Mouse (Mus musculus) left cerebral cortex, postnatal 36 days (tissue): ENCODE measurements around the gene Pnp. TPM values are rescaled to one million over a fixed set of nuclear protein-coding genes. Genes with fewer than 3 reads are reported as not detected.
A peak's percentile ranks its signal among the peaks of the same experiment; 100 is the strongest.
"Not testable (repeated sequence)": the region's sequence is repeated elsewhere in the genome, so short reads cannot be mapped to it uniquely, and the experiment has no call there.

Source experiments
- DNase-seq, 2 experiments: peaks; one replicate each; pipeline ENCODE4 v3.0.0; 2021 to 2022; ENCODE audit warnings: low spot score in 2 of 2, mixed read lengths in 1 of 2
- intact Hi-C: fragments of 180-260 bp; cut with DNase I; formaldehyde crosslinking; loops from one replicate; pipeline ENCODE4 v1.15.1; 2025
- total RNA-seq, 2 experiments: library from RNA; stranded (reverse); gene quantifications; 2 replicates each; pipeline ENCODE4 v1.2.3; 2021

Pnp gene
- total RNA-seq, 2 experiments from 2014 or later: 10.7 to 11.0 TPM

DNA sequence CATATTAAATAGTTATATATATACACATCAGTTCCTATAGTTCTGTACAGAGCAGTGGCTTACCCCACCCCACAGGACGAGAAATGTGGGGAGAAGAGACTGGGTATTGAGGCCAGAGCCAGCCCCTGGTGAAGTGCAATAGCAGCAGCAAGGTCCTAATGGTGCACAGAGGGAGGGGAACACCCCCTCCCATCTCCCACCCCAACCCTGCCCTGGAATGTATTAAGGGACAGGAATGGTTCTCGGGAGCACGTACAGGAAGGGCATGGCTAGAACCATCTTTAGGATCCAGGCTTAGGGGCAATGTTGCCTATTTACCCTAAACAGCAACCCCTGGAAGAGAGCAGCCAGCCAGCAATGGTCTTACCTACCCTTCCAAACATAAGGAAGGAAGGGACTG is 3.5 kb upstream of the Pnp start:
- DNase-seq: no peak
- intact Hi-C loops: no loop called here

DNA sequence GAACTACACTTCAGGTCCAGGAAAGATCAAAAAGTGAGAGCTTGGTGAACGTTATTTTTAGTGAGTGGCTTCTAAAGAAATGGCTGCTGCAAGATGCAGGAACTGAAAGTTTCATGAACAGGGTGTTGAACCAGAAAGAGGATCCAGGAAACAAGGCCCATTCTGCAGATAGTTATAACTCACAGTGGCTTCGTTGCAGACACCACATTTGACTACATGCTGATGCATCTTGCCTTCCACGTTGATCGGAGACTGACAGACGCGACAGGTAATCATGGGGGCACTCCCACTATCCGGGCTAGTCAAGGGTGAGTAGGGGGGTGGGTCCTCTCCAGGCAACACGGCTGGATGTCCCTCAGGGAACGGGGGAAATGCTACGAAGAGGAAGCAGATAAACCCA is 931 bp upstream of the Pnp start:
- DNase-seq: no peak
- intact Hi-C loops: loop anchor here (2.0 to 5.0 kb wide), 2 partner anchors 123 to 133 kb away; partner anchors contain the start of genes Ccnb1ip1 and Parp2

DNA sequence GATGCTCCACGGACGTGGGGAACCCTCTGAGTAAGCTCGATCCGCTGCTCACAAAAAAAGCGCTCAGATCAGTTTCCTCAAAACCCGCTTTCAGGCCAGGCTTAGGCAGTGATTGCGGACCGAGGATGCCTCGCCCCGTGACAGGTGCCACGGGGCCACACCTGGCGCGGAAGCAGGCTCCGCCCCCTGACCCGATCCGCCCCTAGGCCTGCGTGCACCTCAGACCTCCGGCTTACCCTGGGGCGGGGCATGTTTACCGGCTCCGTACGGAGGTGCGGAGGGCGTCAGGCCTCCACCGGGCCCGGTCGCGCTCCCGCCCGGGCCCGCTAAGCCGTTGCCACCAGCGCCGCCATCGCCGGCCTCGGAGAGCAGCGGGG is 517 bp upstream of the Pnp start:
- intact Hi-C loops: loop anchor here (2.0 to 5.0 kb wide), 2 partner anchors 123 to 132 kb away; partner anchors contain the start of genes Ccnb1ip1 and Parp2
- DNase-seq: no peak

DNA sequence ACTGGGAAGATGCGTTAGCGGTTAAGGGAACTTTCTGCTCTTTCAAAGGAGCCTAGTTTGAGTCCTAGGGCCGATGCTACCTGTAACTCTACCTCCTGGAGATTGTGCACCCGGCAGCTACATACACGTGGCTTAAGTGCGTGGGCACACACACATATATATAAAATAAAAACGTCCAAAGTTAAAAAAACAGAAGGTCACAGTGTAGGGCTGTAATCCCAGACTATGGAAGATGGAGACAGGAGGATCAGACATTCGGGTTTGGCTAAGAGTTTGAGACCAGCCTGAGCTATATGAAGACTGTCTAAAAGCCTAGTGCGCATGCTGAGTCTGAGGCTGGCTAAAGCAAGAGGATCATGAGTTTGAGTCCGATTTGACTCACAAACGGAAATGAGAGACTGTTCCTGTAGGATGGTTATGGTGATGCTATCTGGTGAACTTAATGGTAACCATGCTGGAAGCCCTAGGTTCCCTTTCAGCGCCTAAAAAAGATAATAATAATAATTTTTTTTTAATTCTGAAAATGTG is 675 bp downstream of the Pnp start:
- intact Hi-C loops: loop anchor here (2.0 to 5.0 kb wide), 2 partner anchors 124 to 131 kb away; partner anchors contain the start of genes Ccnb1ip1 and Parp2
- DNase-seq: no peak

DNA sequence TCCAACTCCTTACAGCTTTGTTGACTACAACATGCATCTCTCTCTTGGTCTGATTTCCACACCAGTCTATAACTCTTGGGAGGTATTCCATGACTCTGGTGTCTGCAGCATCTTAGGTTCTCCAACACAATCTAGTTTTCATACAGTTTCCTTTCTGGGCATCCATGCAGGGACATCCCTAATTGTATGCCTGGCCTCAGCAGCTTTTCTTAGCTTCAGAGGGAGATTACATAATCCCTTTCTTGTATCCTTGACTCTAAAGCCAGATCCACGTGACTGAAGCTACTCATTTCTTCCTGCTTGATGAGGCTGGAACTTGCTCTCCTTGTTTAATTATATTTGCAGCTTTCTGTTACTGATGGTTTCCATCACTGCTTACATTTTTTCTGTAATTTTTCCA is 5.8 kb downstream of the Pnp start:
- DNase-seq: no peak
- intact Hi-C loops: no loop called here

DNA sequence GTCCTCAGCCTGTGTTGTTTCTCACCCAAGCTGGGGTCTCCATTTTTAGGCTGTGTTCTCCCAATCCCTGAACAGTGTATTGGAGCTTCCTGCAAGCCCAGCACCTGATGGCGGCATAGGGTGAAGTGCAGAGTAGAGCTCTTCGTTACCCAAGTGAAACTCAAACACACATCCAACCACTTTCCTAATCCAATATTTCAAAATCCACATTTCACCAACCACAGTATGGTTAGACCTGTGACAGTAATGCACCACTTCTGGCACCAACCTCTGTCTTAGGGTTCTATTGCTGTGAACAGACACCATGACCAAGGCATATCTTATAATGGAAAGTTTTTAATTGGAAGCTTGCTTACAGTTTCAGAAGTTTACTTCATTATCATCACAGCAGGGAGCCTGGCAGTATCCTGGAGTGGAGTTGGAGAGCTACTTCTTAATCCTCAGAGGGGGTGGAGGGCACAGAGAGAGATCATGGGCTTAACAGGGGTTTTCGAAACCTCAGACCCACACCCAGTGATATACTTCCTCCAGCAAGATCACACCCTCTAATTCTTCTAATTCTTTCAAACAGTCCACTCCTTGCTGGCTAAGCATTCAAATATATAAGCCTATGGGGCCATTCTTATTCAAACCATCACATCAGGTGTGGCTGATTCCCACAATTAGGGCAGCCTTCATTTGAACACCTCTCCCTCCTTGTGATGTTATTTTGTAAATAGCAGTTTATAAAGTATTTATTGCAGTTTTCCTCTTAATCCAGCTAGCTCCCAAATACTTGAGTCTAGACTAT is 7.4 kb downstream of the Pnp start:
- DNase-seq: no peak
- intact Hi-C loops: no loop called here

DNA sequence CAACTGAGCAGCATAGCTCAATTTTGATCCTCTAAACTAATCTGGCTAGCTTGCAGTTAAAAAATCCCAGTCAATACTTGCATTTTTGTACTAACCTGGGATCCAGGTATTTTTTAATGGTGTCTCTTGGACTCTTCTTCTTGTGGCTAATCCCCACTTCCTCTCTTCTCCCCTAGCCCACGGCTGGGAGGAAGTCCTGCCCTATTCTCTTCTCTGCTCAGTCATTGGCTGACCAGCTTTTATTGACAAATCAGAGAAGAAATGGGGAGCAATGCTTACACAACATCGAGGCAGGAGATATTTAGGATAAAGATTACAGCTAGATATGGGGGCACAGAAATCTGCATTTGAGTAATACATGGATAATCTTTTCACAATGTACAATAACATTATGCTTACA is 8.1 kb downstream of the Pnp start:
- intact Hi-C loops: no loop called here
- DNase-seq: no peak

DNA sequence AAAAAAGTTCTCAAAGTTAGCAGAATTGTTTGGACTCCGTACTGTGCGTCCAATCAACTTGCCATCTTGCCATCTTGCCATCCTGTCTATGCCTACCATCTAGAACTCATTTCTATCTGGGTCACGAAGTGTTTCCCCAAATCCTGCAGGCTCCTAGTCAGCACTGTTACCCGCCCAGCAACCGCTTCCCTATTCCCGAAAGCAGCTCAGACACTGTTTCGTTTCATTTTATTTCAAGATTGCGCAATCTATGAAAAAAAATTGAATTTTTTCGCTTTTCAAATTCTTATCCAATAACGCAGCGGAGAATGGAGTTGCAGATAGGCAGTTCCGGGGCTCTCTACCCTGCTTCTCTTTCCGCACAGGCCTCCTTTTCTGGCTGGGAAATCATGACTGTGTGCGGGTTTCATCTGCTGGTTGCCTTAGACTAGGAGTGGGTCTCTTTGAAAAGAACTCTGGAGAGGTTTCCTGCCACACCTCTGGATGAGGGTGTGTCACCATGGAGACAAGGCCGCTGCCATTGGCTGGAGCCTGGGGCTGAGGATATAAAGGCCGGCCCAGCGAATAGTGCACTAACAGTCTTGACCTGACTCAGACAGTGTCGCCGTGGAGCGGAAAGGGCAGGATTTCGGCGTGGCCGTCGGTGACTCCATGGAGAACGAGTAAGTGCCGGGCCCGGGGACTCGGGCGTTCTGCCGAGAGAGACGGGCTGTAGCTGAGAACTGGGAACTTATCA is 13.2 kb downstream of the Pnp start, which contains the start of gene Gm49342:
Gm49342 (plus strand) TSS at position 586 of the 736 bp plus-strand sequence.
- intact Hi-C loops: loop anchor here (1.0 kb wide), 1 partner anchor 119 kb away; no protein-coding TSS in a partner anchor
- DNase-seq: peak; percentile 86 to 89

DNA sequence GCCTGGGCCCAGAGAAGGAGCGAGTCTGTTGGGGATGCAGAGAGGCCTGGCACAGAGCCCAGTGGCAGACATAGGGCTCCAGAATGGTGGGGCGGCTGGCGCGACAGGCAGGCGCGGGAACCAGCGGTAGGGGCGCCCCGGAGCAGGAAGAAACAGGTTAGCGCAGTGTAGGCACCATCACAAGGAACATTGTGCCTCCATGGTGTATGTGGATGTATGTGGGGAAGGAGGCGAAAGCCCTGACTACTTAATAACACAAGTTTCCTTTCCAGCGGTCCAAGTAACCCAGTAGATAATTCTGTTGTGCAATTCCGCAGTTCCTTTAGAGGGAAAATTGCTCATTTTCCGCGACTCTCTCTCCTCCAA is 13.8 kb downstream of the Pnp start:
- not testable (repeated sequence) for DNase-seq
- intact Hi-C loops: loop anchor here (1.0 kb wide), 1 partner anchor 119 kb away; no protein-coding TSS in a partner anchor

DNA sequence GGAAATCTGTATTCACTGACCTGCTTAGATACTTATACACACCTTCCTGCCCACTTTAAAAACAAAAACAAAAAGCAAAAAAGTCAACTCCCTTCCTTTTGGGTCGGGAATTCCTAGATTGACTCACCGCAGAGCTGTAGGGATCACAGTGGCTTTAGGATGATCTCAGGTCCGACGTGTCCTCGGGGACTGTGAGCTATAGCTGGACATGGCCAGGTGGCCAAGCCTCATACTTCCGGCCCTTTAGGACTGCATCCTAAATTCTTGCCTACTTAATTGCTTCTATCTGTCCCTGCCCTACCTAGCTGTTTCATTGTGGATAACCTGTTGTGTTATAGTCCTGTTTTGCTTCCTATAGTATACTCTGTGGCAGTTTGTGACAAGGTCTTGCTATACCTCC is 14.2 kb downstream of the Pnp start:
- intact Hi-C loops, DNase-seq: not testable (repeated sequence)

DNA sequence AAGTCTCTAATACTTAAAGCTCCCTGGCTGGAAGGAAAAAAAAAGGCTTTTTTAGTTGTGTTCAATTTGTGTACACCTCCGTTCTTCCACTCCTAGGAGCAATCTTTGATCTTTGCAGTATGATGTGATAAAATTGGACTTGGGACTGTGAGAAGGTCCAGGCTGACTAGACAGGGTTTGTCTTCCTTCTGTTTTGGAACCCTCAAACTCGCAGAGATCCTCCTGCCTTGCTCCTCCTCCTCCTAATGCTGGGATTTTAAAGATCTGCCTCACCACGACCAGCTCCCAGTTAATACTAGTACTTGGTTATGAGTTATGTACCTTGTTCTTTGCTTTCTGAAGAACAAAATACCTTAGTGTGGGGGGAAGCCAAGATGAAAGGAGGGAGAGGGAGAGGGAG is 14.6 kb downstream of the Pnp start:
- intact Hi-C loops, DNase-seq: not testable (repeated sequence)

DNA sequence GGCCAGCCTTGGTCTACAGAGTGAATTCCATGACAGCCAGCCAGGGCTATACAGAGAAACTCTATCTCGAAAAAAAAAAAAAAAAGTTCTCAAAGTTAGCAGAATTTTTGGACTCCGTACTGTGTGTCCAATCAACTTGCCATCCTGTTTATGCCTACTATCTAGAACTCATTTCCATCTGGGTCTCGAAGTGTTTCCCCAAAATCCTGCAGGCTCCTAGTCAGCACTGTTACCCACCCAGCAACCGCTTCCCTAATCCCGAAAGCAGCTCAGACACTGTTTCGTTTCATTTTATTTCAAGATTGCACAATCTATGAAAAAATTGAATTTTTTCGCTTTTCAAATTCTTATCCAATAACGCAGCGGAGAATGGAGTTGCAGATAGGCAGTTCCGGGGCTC is 24.6 kb downstream of the Pnp start:
- intact Hi-C loops: no loop called here
- no peak for DNase-seq

DNA sequence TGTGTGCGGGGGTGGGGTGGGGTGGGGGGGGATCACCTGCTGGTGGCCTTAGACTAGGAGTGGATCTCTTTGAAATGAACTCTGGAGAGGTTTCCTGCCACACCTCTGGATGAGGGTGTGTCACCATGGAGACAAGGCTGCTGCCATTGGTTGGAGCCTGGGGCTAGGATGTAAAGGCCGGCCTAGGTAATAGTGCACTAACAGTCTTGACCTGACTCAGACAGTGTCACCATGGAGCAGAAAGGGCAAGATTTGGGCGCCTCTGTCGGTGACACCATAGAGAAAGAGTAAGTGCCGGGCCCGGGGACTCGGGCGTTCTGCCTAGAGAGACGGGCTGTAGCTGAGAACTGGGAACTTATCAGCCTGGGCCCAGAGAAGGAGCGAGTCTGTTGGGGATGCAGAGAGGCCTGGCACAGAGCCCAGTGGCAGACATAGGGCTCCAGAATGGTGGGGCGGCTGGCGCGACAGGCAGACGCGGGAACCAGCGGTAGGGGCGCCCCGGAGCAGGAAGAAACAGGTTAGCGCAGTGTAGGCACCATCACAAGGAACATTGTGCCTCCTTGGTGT is 25.1 kb downstream of the Pnp start, which contains the start of gene Pnp2:
Pnp2 (plus strand) TSS at position 51 of the 567 bp plus-strand sequence.
- intact Hi-C loops: not testable (repeated sequence)
- DNase-seq: peak; percentile 18 to 19

DNA sequence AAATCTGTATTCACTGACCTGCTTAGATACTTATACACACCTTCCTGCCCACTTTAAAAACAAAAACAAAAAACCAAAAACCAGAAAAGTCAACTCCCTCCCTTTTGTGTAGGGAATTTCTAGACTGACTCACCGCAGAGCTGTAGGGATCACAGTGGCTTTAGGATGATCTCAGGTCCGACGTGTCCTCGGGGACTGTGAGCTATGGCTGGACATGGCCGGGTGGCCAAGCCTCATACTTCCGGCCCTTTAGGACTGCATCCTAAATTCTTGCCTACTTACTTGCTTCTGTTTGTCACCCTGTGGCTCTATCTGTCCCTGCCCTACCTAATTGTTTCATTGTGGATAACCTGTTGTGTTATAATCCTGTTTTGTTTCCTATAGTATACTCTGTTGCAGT is 25.8 kb downstream of the Pnp start:
- intact Hi-C loops, DNase-seq: not testable (repeated sequence)

DNA sequence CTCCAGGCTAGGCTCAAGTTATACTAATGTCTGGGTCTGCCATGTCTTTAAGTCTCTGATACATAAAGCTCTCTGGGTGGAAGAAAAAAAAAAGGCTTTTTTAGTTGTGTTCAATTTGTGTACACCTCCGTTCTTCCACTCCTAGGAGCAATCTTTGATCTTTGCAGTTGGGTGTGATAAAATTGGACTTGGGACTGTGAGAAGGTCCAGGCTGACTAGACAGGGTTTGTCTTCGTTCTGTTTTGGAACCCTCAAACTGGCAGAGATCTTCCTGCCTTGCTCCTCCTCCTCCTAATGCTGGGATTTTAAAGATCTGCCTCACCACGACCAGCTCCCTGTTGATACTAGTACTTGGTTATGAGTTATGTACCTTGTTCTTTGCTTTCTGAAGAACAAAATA is 26.3 kb downstream of the Pnp start:
- DNase-seq, intact Hi-C loops: not testable (repeated sequence)

DNA sequence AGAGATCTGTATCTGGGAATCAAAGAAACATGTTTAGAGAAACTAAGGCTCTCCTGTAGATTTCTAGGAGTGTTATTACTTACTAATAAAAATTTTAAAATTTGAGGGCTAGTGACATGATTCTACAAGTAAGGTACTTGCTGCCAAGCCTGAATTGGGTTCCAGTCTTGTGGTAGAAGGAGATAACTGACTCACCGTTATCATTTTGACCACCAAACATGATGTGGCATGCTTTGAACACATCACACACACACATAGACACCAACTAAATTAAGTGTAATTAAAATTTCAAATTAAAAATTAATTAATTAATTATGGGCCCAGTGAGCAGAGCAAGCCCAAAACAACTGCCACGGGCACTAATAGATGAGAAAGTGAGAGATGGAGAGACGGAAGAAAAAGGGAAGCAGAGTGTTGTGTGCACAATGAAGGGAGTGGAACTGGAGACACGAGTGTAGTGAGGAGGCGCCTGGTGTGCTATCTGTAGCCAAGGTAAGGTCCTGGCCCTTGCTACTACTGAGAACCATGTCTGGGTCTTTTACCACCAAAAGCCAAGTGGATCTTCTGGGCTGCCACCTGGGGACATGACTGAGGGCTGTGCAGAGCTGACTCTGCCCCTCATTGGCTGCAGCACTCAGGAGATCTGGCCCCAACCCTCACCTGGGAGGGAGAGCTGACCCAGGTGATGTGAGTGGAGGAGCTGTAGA is 27.6 kb downstream of the Pnp start:
- intact Hi-C loops, DNase-seq: not testable (repeated sequence)

DNA sequence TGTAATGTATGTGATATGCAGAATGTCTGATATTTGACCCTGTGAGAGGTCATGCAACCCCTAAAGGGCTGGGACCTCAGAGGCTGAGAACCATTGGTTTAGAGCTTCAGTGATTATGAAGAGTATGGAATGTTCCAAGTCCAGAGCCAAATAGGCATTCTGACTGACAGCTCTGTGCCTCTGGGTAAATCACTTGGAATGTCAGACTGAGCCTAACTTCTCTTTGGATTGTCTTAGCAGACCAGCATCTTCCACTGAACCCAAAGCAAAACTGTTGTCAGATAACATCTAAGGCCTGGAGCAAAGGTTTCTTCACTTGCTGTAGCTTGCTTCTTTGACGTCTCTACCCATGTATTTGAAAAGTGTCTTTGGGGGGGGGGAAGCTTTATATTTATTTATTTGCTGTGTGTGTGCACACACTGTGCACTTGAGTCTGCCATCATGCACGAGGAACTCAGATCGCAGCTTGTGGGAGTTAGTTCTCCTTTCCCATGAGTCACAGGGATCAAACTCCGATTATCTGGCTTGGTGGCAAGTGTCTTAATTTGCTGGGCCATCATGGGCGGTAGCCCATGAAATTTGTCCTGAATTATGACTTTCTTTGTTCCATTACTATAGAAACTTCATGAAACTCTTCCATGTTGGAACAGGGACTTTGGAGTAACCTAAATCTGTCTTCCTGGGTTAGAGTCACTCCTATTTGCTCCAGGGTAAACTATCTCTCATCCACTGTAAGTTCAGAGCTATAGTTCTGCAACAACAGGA is 37.5 kb downstream of the Pnp start:
- no peak for DNase-seq
- intact Hi-C loops: no loop called here

DNA sequence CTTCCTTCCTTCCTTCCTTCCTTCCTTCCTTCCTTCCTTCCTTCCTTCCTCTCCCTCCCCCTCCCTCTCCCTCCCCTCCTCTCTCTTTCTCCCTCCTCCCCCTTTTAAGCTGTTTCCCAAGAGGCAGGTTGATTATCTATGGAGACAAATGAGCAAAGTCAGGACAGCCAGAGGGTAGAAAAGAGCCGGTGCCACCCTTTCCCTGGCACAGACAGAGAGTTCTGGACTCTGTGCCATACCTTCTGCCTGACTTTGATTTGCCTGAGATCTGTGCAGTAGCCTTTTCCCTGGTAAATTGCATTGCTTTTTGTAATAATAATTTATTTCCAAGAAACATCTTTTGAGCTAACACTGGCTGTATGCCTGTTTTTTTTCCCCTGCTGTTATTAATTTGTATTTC is 38.2 kb downstream of the Pnp start:
- intact Hi-C loops: no loop called here
- DNase-seq: no peak
